Mouse (Mus musculus) liver, embryonic 14.5 days (tissue): ENCODE measurements at regions not wholly inside any gene's neighbourhood (a gene's known extent, or its start where the extent isn't known, plus 50 kb on each side); places are given as distances from the start of the nearest gene placed in this dataset.

Experiments used
- CTCF ChIP-seq: IDR thresholded peaks from 2 replicates; pipeline ENCODE4 v1.5.1; 2016; ENCODE audit warnings: antibody characterized with exemption, low read depth, control low read depth
- EP300 ChIP-seq: IDR thresholded peaks from 2 replicates; pipeline ENCODE4 v1.6.1; 2016; ENCODE audit warnings: antibody characterized with exemption, low read depth

GRCm38 (mm10) chr6:6455566-6455965 lies 122.9 kb downstream of the Sem1 start:
- no peak for TF ChIP-seq CTCF
- TF ChIP-seq EP300, result no peak
